In genomic region chr14:118566214-118566688, GRCm38 (mm10) we compare ENCODE assay signal across 9 mouse cellular contexts.
DNase-seq lines count a peak whose midpoint lies in the region; ATAC-seq and TF ChIP-seq lines count a peak whose summit lies in the region.
"Had no signal": no experiment of that assay in that cellular context is flagged by ENCODE, and none has a peak within 500 bp of the region (broad histone marks: within the 10 kb centered on the region; RNA-seq: fewer than 3 reads in every experiment).

No protein-coding gene starts in this region.

- no peak for TF ChIP-seq CTCF in heart, adult 2 months (IDR thresholded peaks at IDR 0.05)
- TF ChIP-seq CTCF in embryonic fibroblast, embryonic 13.5 days (IDR thresholded peaks at IDR 0.05; ENCODE audit: borderline replicate concordance, insufficient read depth, low read length) = no peak
- TF ChIP-seq CTCF in layer of hippocampus, adult 2 months (conservative IDR thresholded peaks at IDR 0.05) = no peak

- H3K27ac ChIP-seq in heart, adult 2 months = 0 out of 2 replicates have a peak overlapping the region, but pooled peaks have one; percentile 13
- H3K27ac ChIP-seq in heart, embryonic 10.5 days = no peak overlapping the region
- H3K27ac ChIP-seq in embryonic fibroblast, embryonic 13.5 days (ENCODE audit: insufficient read depth, low read length) = peak overlapping the region; percentile 94
- no peak overlapping the region for H3K27ac ChIP-seq in layer of hippocampus, adult 2 months
- H3K27ac ChIP-seq in midbrain, embryonic 13.5 days = no peak overlapping the region

- no peak for TF ChIP-seq EP300 in heart, adult 2 months (IDR thresholded peaks at IDR 0.05; ENCODE audit: insufficient read depth, low read depth, low read length)

- no peak for DNase-seq in heart, adult 2 months
- DNase-seq in heart, embryonic 10.5 days (ENCODE audit: low spot score) = no peak
- peak; percentile 25 to 39 for DNase-seq in layer of hippocampus, adult 2 months (ENCODE audit: low spot score in 2 of 2)
- no peak for DNase-seq in spleen, postnatal 10 days (ENCODE audit: low spot score in 2 of 2)
- no peak for DNase-seq in kidney, adult 8-10 months
- no peak for DNase-seq in kidney, postnatal 25 days

- H3K79me2 ChIP-seq in heart, adult 2 months (replicated peaks; ENCODE audit: control insufficient read depth, insufficient read depth, low read length) = no peaks in the 10 kb centered on the region

- H3K9ac ChIP-seq in heart, adult 2 months (ENCODE audit: low read depth, low read length) = no peak overlapping the region
- no peak overlapping the region for H3K9ac ChIP-seq in midbrain, embryonic 13.5 days (replicated peaks)

- H3K36me3 ChIP-seq in heart, adult 2 months (ENCODE audit: control insufficient read depth, insufficient read depth, low read length) = no peaks in the 10 kb centered on the region
- H3K36me3 ChIP-seq in heart, embryonic 10.5 days = no peaks in the 10 kb centered on the region
- H3K36me3 ChIP-seq in midbrain, embryonic 13.5 days = no peaks in the 10 kb centered on the region

- H3K4me1 ChIP-seq in heart, adult 2 months (ENCODE audit: control insufficient read depth, insufficient read depth, low read length) = no peaks in the 10 kb centered on the region
- 0 out of 2 replicates have a peak, but pooled peaks cover 4% of the 10 kb centered on the region for H3K4me1 ChIP-seq in heart, embryonic 10.5 days
- peaks cover 10% of the 10 kb centered on the region for H3K4me1 ChIP-seq in embryonic fibroblast, embryonic 13.5 days (ENCODE audit: control insufficient read depth, insufficient read depth, low read length)
- peaks cover 10% of the 10 kb centered on the region; the same call in 1 of the 2 replicates for H3K4me1 ChIP-seq in midbrain, embryonic 13.5 days (replicated peaks)

- H3K27me3 ChIP-seq in heart, adult 2 months (ENCODE audit: control insufficient read depth, insufficient read depth, low read length) = no peaks in the 10 kb centered on the region
- H3K27me3 ChIP-seq in heart, embryonic 10.5 days (ENCODE audit: insufficient read depth, poor library complexity, severe bottlenecking) = no peaks in the 10 kb centered on the region
- H3K27me3 ChIP-seq in midbrain, embryonic 13.5 days = peaks cover 4% of the 10 kb centered on the region; the same call in 1 of the 2 replicates

- no peak overlapping the region for H3K4me3 ChIP-seq in heart, adult 2 months
- no peak overlapping the region for H3K4me3 ChIP-seq in heart, embryonic 10.5 days
- H3K4me3 ChIP-seq in embryonic fibroblast, embryonic 13.5 days (ENCODE audit: insufficient read depth, low read length) = no peak overlapping the region
- peak overlapping the region; percentile 18 for H3K4me3 ChIP-seq in layer of hippocampus, adult 2 months
- H3K4me3 ChIP-seq in midbrain, embryonic 13.5 days (replicated peaks) = no peak overlapping the region

- 46% methylated on average over 12 of the region's 12 CpGs for WGBS in heart, adult 2 months
- 70% methylated on average over 12 of the region's 12 CpGs for WGBS in heart, embryonic 10.5 days
- WGBS in midbrain, embryonic 13.5 days = 19% methylated on average over 12 of the region's 12 CpGs

- no peak for TF ChIP-seq POLR2A in heart, adult 2 months (IDR thresholded peaks at IDR 0.05; ENCODE audit: insufficient read depth, low read depth, low read length)
- TF ChIP-seq POLR2A in embryonic fibroblast, embryonic 13.5 days (IDR thresholded peaks at IDR 0.05; ENCODE audit: low read depth, low read length) = peak; percentile 41

- H3K9me3 ChIP-seq in heart, embryonic 10.5 days = no peaks in the 10 kb centered on the region
- no peaks in the 10 kb centered on the region for H3K9me3 ChIP-seq in midbrain, embryonic 13.5 days
- H3K9me3 ChIP-seq: G1E had no signal

- H3K4me2 ChIP-seq in midbrain, embryonic 13.5 days (replicated peaks) = peak overlapping the region; percentile 2; the same call in 1 of the 2 replicates

- peak; percentile 74 for ATAC-seq in midbrain, embryonic 13.5 days

- intact Hi-C loops in heart, adult 2 months (cut with DNase I) = no loop called here

Comparison
In these comparisons a context has a peak if more than half of its experiments do, and no peak if none do; other contexts are left out.
1. H3K27ac ChIP-seq: peak in heart, adult 2 months (single experiment) and embryonic fibroblast, embryonic 13.5 days (single experiment); none in heart, embryonic 10.5 days (single experiment), layer of hippocampus, adult 2 months (single experiment) and midbrain, embryonic 13.5 days (single experiment).
2. DNase-seq: peak in layer of hippocampus, adult 2 months (2 of 2); none in heart, adult 2 months (0 of 2), heart, embryonic 10.5 days (single experiment), spleen, postnatal 10 days (0 of 2), kidney, adult 8-10 months (0 of 2) and kidney, postnatal 25 days (0 of 2).